Mouse (Mus musculus): Measurements from ENCODE around the gene Gatc.
"Not testable (repeated sequence)": the region's sequence is repeated elsewhere in the genome, so short reads cannot be mapped to it uniquely, and the experiment has no call there.

Gatc gene

GRCm38 (mm10) chr5:115330955-115331354, 10.0 kb downstream of the Gatc start:
- DNase-seq (ENCODE audit: low spot score) = no peak

- peak; percentile 44 for DNase-seq (ENCODE audit: low spot score)
These were observed 13.1 kb downstream of the Gatc start for GRCm38 (mm10) chr5:115327610-115328548.

- DNase-seq (ENCODE audit: low spot score) = peak; percentile 94
These were observed 13.9 kb downstream of the Gatc start, which contains the start of gene Srsf9 for GRCm38 (mm10) chr5:115326875-115327609. Srsf9 (plus strand) TSS chr5:115327177.

- no peak for DNase-seq (ENCODE audit: low spot score)
These were observed 14.6 kb downstream of the Gatc start for GRCm38 (mm10) chr5:115326256-115326831.

- peak; percentile 92 for DNase-seq (ENCODE audit: low spot score)
These were observed 21.7 kb downstream of the Gatc start for GRCm38 (mm10) chr5:115319004-115319940.

GRCm38 (mm10) chr5:115317645-115318328, 23.2 kb downstream of the Gatc start:
- peak; percentile 81 for DNase-seq (ENCODE audit: low spot score)

- DNase-seq (ENCODE audit: low spot score) = peak; percentile 49
These were observed 23.9 kb downstream of the Gatc start for GRCm38 (mm10) chr5:115316968-115317644.

GRCm38 (mm10) chr5:115313668-115313943, 27.4 kb downstream of the Gatc start:
- no peak for DNase-seq (ENCODE audit: low spot score)

GRCm38 (mm10) chr5:115312816-115313667, 27.9 kb downstream of the Gatc start:
- peak; percentile 86 for DNase-seq (ENCODE audit: low spot score)

- DNase-seq (ENCODE audit: low spot score) = no peak
These were observed 28.6 kb downstream of the Gatc start for GRCm38 (mm10) chr5:115312354-115312753.

GRCm38 (mm10) chr5:115302190-115302589, 38.8 kb downstream of the Gatc start:
- DNase-seq (ENCODE audit: low spot score) = not testable (repeated sequence)

GRCm38 (mm10) chr5:115301615-115302014, 39.4 kb downstream of the Gatc start:
- no peak for DNase-seq (ENCODE audit: low spot score)

- DNase-seq (ENCODE audit: low spot score) = peak; percentile 99
These were observed 40.0 kb downstream of the Gatc start, which contains the start of gene Dynll1 for GRCm38 (mm10) chr5:115300792-115301614. Dynll1 (minus strand) TSS chr5:115300999.

GRCm38 (mm10) chr5:115300035-115300744, 40.8 kb downstream of the Gatc start:
- DNase-seq (ENCODE audit: low spot score) = peak; percentile 81

- DNase-seq (ENCODE audit: low spot score) = no peak
These were observed 44.6 kb downstream of the Gatc start for GRCm38 (mm10) chr5:115296347-115296746.

GRCm38 (mm10) chr5:115294173-115294572, 46.8 kb downstream of the Gatc start:
- no peak for DNase-seq (ENCODE audit: low spot score)

- peak; percentile 27 for DNase-seq (ENCODE audit: low spot score)
These were observed 56.2 kb downstream of the Gatc start for GRCm38 (mm10) chr5:115284735-115285134.

All from MN1 (cell line).